Mouse (Mus musculus): Measurements from ENCODE around the gene Scrn2. TPM values are rescaled to one million over a fixed set of nuclear protein-coding genes. Genes with fewer than 3 reads are reported as not detected.
A peak's percentile ranks its signal among the peaks of the same experiment; 100 is the strongest.

The Scrn2 gene
- polyA plus RNA-seq (2015; fragmentation: Nextera tagmentation; extraction: Ambion mirVana): 22.8 and 23.0 TPM in 2 replicates

DNA sequence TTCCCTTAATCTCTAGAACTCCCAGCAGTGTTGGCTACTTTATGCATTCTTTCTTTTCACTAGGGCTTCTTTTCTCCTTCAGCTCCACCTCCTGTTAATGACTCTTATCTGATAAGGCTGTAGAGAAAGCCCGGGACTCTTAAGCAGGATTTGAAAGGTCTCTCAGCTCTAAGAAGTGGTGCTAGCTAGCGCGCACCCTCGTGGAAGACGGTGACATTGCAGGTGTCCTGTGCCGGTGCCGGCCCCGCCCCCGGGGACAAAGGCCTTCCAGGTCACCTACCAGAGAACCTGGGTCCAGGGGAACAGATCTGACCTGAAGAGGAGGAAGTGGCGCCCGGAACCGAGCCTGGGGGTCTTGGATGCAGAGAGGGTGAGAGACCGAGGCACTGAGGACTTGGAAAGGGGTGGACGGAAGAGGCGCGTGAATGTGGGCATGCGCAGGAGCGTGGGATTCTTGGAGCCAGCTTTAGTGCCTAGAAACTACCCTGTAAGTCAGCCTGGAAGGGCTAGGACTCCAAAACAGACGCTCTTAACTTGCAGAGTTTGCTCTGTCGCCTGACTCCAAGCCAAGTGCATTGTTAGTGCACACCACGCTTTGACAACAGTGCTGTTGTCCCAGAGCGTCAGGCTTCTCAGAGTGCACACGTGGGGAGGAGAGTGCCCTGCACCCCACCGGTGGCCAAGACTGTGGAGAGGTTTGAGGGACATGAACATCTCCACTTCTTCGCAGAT lies at the start of gene Scrn2:
TSS of gene Scrn2 (plus strand) at position 253 of the 732 bp plus-strand sequence.
- peaks cover 2% of the 10 kb centered on the region; the same call in 1 of the 2 replicates for H3K36me3 ChIP-seq (ENCODE audit: poor library complexity, severe bottlenecking)
- WGBS: under 1% methylated on average over 25 of the region's 25 CpGs
- peak within 1 kb of the TSS; percentile 77 for H3K9ac ChIP-seq
- H3K4me1 ChIP-seq: peaks cover 21% of the 10 kb centered on the region
- H3K9me3 ChIP-seq (replicated peaks): no peaks in the 10 kb centered on the region
- H3K27me3 ChIP-seq: peaks cover 9% of the 10 kb centered on the region
- peak; percentile 78 for ATAC-seq
- H3K27ac ChIP-seq: peak within 1 kb of the TSS; percentile 57
- H3K4me2 ChIP-seq: peak within 1 kb of the TSS; percentile 72
- H3K4me3 ChIP-seq: peak within 1 kb of the TSS; percentile 65

DNA sequence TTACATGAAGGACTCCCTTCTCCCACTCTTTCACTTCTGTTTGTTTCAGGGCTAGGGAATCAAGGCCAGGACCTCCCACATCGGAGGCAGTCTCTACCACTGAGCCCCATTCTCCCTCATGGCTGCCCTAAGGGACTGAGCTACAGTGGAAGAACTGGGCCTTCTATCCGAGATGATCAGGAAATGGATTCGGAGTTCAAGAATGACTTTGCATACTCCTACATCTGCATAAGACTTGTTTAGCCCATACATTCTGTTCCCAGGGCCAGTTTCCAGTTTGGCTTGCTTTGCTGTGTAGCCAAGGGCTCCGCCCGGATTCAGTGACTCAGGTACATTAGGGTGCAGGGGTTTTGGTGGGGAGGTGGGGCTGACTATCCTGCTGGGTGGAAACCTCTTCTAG lies 49.7 kb upstream of the Scrn2 start:
- Histone ChIP-seq H3K4me1 (peaks cover 23% of the 10 kb centered on the region), H3K9me3 (replicated peaks) (no peaks in the 10 kb centered on the region), H3K27ac (no peak overlapping the region), H3K36me3 (ENCODE audit: poor library complexity, severe bottlenecking) (no peaks in the 10 kb centered on the region), H3K4me2 (no peak overlapping the region), H3K27me3 (peaks cover 19% of the 10 kb centered on the region), H3K4me3 (no peak overlapping the region), H3K9ac (no peak overlapping the region)
- ATAC-seq: no peak
- WGBS: 73% methylated on average over 5 of the region's 5 CpGs

DNA sequence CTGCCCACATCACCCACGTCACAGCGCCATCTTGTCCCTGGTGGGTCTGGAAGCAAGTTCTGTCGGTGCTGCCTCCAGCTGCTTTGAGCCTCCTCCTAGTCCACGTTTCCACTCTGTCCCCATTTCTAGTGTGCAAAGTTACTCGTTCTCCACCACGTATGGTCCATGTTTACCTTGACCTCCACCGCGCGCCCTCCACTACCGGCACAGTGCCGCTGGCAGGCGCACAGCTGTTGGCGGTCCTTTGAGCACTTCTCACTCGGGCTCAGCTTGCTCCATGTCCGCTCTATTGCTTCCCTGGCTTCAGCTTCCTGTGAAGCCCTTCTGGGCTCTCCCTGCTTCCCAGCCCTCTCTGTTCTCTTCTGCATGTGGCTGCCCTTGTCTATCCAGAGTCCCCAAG lies 48.3 kb upstream of the Scrn2 start:
- Histone ChIP-seq H3K27ac (no peak overlapping the region), H3K36me3 (ENCODE audit: poor library complexity, severe bottlenecking) (no peaks in the 10 kb centered on the region), H3K9me3 (replicated peaks) (no peaks in the 10 kb centered on the region), H3K4me3 (no peak overlapping the region), H3K27me3 (peaks cover 32% of the 10 kb centered on the region), H3K9ac (no peak overlapping the region), H3K4me1 (peaks cover 12% of the 10 kb centered on the region), H3K4me2 (no peak overlapping the region)
- ATAC-seq: no peak
- 82% methylated on average over 15 of the region's 15 CpGs for WGBS

DNA sequence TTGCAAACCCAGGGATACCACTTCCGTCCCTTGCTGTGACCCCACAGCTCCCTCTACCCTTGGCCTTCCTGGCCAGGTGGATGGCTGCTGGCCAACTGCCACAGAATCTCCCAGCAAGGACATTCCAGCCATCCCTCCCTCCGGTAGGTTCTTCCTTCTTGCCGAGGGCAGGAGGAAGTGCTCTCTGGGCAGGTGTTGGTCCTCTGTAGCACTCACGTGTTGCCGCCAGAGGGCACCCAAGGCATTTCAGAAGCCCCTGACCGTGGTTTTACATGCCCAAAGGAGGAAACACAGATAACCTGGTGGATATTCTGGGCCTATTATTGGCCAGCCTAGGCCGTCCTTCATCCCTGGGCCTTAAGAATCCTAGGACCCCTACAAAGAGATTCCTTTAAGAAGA lies 47.4 kb upstream of the Scrn2 start:
- WGBS: 4% methylated on average over 7 of the region's 7 CpGs
- H3K9me3 ChIP-seq (replicated peaks): no peaks in the 10 kb centered on the region

DNA sequence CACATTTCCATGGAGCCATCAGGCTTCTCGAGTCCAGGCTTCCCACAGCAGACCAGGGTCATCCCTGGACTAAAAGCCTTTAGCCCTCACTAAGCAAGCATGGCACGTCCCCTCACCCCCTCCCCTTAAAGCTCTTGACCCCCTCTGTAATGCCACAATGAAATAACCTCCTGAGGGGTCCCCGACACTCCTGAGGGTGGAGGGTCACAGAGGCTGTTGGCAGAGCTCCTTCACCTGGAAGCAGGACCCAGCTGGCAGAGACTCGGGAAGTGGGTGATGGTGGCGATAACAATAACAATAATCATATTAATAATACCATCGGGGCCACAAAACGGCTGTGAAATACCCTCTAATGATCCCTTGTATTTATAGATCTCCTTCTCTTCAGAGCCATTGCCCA lies 46.9 kb upstream of the Scrn2 start, which contains the start of gene Sp2:
TSS of gene Sp2 (minus strand) at position 101 of the 400 bp plus-strand sequence.
- peak within 1 kb of the TSS; percentile 43 for H3K9ac ChIP-seq
- H3K4me3 ChIP-seq: no peak within 1 kb of the TSS
- no peak within 1 kb of the TSS for H3K27ac ChIP-seq
- H3K4me1 ChIP-seq: peaks cover 14% of the 10 kb centered on the region
- peaks cover 45% of the 10 kb centered on the region for H3K27me3 ChIP-seq
- ATAC-seq: no peak
- WGBS: 74% methylated on average over 7 of the region's 7 CpGs
- peak within 1 kb of the TSS; percentile 42 for H3K4me2 ChIP-seq
- H3K36me3 ChIP-seq (ENCODE audit: poor library complexity, severe bottlenecking): no peaks in the 10 kb centered on the region
- no peaks in the 10 kb centered on the region for H3K9me3 ChIP-seq (replicated peaks)

More for the DNA sequence above, 47.4 kb upstream of the Scrn2 start:
- Histone ChIP-seq H3K4me1 (peaks cover 9% of the 10 kb centered on the region), H3K27me3 (peaks cover 41% of the 10 kb centered on the region), H3K36me3 (ENCODE audit: poor library complexity, severe bottlenecking) (no peaks in the 10 kb centered on the region), H3K4me3 (no peak overlapping the region), H3K27ac (no peak overlapping the region), H3K4me2 (peak overlapping the region; percentile 42), H3K9ac (peak overlapping the region; percentile 43)
- no peak for ATAC-seq

DNA sequence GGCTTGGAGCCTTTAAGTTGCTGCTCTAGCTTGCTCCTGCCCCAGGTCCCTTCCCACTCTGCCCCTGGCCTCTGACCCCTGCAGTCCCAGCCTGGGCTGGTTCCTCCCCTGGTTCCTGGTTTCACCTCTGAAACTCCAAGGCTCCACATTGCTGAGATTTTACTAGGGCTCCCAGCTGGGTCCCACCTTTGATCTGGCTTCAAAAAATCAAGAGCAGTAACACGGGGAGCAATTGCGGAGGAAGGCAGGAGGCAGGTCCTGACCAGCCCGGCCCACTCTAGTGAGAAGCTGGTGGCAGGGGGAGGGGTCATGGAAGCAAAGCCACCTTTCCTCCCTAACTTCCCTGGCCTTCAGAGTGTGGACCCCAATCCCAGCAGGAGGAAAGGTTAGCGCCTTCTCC lies 44.8 kb upstream of the Scrn2 start:
- H3K4me3 ChIP-seq: no peak overlapping the region
- peaks cover 60% of the 10 kb centered on the region for H3K27me3 ChIP-seq
- 21% methylated on average over 4 of the region's 4 CpGs for WGBS
- H3K9ac ChIP-seq: no peak overlapping the region
- H3K27ac ChIP-seq: no peak overlapping the region
- no peaks in the 10 kb centered on the region for H3K9me3 ChIP-seq (replicated peaks)
- no peak overlapping the region for H3K4me2 ChIP-seq
- no peak for ATAC-seq
- H3K4me1 ChIP-seq: peaks cover 14% of the 10 kb centered on the region
- no peaks in the 10 kb centered on the region for H3K36me3 ChIP-seq (ENCODE audit: poor library complexity, severe bottlenecking)

DNA sequence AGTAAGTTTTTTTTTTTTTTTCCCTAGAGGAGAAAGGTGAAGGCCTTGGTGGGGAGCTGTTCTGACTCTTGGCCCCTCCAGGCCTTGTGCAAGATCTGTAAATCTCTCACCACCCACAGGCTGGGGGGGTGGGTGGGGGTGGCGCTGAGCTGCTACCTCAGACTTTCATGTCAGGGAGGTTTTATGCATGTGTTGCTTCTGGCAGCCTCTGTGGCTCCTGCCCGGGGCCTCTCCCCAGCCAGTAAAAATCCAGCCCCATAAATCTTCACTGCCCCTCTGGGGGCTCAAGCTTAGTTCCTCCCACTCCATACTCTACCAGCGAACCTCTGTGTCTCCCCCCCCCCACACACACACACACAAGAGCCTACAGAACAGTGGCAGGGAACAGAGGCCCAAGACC lies 43.3 kb upstream of the Scrn2 start:
- H3K9me3 ChIP-seq (replicated peaks): no peaks in the 10 kb centered on the region
- 72% methylated on average over 3 of the region's 3 CpGs for WGBS
- no peak overlapping the region for H3K4me2 ChIP-seq
- peaks cover 14% of the 10 kb centered on the region for H3K4me1 ChIP-seq
- H3K27me3 ChIP-seq: peaks cover 60% of the 10 kb centered on the region
- no peak overlapping the region for H3K4me3 ChIP-seq
- H3K36me3 ChIP-seq (ENCODE audit: poor library complexity, severe bottlenecking): no peaks in the 10 kb centered on the region
- H3K9ac ChIP-seq: no peak overlapping the region
- ATAC-seq: no peak
- H3K27ac ChIP-seq: no peak overlapping the region

DNA sequence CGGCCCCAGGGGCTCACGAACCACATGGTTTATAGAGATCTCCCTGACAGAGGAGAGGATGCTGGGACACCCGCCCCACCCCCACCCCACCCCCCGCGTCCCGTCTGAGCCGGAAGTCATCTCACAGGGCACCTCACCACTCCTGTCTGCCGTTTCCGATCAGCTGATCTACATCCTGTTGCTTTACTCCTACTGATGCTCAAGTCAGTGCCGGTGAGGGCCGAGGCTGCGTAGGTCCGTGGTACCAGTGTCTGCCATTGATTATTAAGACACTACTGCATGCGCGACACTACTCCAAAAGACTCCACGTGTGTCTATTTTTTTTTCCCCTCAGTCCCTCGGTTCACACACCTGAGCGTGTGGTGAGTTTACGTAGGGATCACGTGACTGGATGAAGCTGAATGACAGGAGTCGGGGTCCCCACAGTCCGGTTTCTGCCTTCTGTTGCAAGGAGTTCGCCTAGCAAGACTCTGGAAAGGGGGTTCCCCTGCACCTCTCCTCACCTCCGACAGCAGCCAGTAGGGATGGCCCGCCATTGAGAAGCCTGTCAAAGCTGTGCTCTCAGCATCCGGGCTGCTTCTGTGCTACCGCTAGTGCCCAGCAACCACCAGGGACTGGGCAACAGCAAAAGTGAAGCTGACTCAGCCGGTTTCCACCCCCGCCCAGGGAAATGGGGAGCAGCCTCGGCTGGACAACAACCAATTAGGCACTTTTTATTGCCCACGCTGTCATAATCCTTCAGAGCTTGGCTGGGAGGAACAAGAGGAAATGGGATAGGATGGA lies 41.7 kb upstream of the Scrn2 start:
- Histone ChIP-seq H3K9ac (peak overlapping the region; percentile 49), H3K36me3 (ENCODE audit: poor library complexity, severe bottlenecking) (no peaks in the 10 kb centered on the region), H3K27ac (no peak overlapping the region), H3K9me3 (replicated peaks) (no peaks in the 10 kb centered on the region), H3K27me3 (peaks cover 72% of the 10 kb centered on the region), H3K4me3 (peak overlapping the region; percentile 33), H3K4me1 (peaks cover 12% of the 10 kb centered on the region; the same call in 1 of the 2 replicates), H3K4me2 (peak overlapping the region; percentile 59)
- WGBS: 4% methylated on average over 31 of the region's 31 CpGs
- peak; percentile 50; the same call in 1 of the 2 replicates for ATAC-seq

DNA sequence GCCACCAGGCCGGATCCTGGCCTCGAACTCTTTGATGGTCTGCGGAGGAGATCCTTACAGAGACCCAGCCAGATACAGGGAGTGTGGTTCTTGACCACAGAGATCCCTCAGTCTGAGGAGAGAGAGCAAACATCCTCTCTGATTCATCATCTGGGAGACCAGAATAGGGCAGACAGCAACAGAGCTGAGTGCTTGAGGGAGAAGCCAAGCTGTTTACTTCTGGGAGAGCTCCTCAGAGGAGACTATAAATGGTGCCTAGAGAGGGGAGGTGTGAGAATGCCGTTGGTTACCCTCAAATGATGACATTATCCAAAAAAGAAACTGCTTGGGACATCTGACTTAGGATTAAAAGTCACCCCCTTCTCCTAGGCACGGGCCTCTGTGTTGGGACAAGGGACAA lies 38.2 kb upstream of the Scrn2 start:
- H3K4me2 ChIP-seq: no peak overlapping the region
- H3K4me3 ChIP-seq: no peak overlapping the region
- 75% methylated on average over 5 of the region's 5 CpGs for WGBS
- peaks cover 15% of the 10 kb centered on the region for H3K4me1 ChIP-seq
- H3K9ac ChIP-seq: no peak overlapping the region
- H3K27me3 ChIP-seq: peaks cover 43% of the 10 kb centered on the region
- H3K27ac ChIP-seq: no peak overlapping the region
- ATAC-seq: no peak
- H3K9me3 ChIP-seq (replicated peaks): no peaks in the 10 kb centered on the region
- H3K36me3 ChIP-seq (ENCODE audit: poor library complexity, severe bottlenecking): no peaks in the 10 kb centered on the region

DNA sequence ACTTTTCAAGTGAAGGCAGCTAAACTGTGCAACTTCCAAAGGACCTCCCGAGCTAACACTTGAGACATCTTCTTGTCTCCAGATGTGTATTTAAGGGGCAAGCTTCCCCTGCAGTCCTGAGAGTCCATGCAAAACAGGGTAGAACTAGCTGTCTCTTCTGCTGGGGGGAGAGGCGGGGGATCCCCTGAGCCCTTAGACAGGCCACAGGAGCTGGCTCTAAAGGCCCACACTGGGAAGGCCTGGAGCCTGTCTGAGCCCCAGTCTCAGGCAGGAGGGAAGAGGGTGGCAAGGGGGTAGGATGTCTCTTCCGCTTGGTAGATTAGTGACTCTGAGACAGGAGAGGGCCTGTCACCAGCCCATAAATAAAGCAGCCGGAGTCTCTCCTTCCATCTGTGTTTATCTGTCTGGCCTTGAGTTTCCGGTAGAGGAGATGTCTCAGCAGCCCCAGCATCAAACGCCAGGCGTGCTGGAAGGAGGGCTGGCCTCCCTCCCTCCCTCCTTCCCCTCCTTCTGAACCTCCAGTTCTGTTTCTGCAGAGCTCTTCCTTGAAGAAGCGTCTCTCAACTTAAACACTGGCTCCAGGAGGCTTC lies 36.9 kb upstream of the Scrn2 start:
- Histone ChIP-seq H3K36me3 (ENCODE audit: poor library complexity, severe bottlenecking) (no peaks in the 10 kb centered on the region), H3K9ac (0 out of 2 replicates have a peak overlapping the region, but pooled peaks have one; percentile 12), H3K9me3 (replicated peaks) (no peaks in the 10 kb centered on the region), H3K27me3 (peaks cover 30% of the 10 kb centered on the region), H3K27ac (no peak overlapping the region), H3K4me1 (peaks cover 22% of the 10 kb centered on the region), H3K4me3 (no peak overlapping the region), H3K4me2 (no peak overlapping the region)
- ATAC-seq: no peak
- 62% methylated on average over 8 of the region's 8 CpGs for WGBS

DNA sequence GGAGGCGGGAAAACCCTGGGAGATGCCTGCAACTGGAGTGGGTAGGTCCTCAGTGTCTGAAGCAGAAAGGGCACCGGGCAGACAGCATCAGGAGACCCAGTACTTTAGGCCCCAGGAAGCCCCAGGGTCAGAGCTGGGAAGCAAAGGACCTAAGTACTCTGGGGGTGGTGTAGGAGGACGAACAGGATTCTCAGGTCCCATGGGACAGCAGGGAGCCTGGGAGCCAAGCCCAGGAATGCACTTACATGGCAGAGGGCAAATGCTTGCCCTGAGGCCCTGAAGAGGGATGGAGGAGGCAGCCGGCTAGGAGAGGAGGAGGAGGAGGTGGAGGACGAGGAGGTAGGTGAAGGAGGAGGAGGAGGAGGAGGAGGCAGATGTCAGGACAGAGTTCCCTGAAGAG lies 34.7 kb upstream of the Scrn2 start:
- Histone ChIP-seq H3K27ac (no peak overlapping the region), H3K9me3 (replicated peaks) (no peaks in the 10 kb centered on the region), H3K36me3 (ENCODE audit: poor library complexity, severe bottlenecking) (no peaks in the 10 kb centered on the region), H3K4me2 (no peak overlapping the region), H3K27me3 (peaks cover 23% of the 10 kb centered on the region), H3K4me1 (peaks cover 18% of the 10 kb centered on the region), H3K4me3 (no peak overlapping the region), H3K9ac (no peak overlapping the region)
- 24% methylated on average over 5 of the region's 5 CpGs for WGBS
- no peak for ATAC-seq
